Mouse (Mus musculus): ENCODE measurements at regions not wholly inside any gene's neighbourhood (a gene's known extent, or its start where the extent isn't known, plus 50 kb on each side); places are given as distances from the start of the nearest gene placed in this dataset.

DNA sequence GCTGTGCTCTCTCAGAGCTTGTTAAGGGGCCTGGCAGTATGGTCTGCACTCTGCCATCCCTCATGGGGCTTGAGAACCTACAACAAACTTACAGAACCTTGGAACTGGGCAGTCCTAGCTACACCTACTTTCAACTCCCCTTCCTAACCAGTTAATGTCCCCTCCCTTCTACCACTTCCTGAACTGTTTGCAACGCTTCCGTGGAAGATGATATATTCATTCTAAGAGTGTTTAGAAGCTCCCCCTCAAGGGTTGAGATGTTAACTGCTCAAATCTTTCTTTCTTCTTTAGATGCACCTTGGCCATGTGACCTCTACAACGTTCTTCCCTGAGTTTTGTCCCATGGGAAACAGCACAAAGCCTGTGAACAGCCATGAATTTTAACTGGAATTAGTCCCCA is 72.3 kb upstream of the Atp2b1 start:
- CTCF ChIA-PET = interaction anchor here in 1 of 4 experiments (1.6 kb wide), 1 partner anchor 243 kb away, joined by 5 read pairs; no protein-coding TSS in a partner anchor
- POLR2A ChIA-PET = interaction anchor here in 2 of 4 experiments (0.5 to 0.9 kb wide), 2 partner anchors 16 to 420 kb away, joined by 3 to 4 read pairs; no protein-coding TSS in a partner anchor

DNA sequence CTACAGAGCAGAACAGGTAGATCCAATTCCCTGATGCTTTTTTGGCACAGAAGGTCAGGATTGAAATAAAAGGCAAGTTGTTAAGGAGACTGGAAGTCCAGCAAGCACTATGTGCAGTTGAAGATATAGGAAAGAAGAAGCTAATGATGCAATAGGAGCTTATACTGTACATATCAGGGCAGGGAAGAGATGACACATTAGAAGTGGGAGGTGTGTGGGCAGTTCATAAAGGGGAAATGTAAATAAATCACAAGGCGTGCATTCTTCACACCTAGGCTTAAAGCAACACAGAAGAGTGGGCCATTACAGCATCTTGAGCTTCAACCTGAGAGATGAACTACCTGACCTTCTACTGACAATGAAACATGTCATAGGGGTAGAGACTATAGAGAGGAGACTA is 71.5 kb upstream of the Atp2b1 start:
- ChIA-PET POLR2A (interaction anchor here in 1 of 4 experiments (1.2 kb wide), 1 partner anchor 334 kb away, joined by 3 read pairs; no protein-coding TSS in a partner anchor), CTCF (no interaction called here)

DNA sequence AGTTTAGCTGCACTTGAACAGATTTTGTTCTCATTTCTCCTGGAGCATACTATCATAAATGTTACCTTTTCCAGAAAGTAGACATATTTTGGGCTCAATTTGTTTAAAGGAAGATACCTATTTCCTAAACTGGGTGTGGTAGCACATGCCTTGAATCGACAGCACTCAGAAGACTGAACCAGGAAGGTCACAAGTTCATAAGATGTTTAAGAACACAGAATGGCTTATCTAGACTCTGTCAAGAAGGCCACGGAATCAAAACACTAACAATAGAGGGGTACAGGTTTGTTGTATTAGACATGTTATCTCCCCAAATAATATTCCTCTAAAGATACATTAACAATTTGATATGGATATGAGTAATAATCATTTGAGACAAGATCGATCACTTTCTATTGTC is 64.4 kb upstream of the Atp2b1 start:
- CTCF ChIA-PET = no interaction called here
- POLR2A ChIA-PET = no interaction called here

DNA sequence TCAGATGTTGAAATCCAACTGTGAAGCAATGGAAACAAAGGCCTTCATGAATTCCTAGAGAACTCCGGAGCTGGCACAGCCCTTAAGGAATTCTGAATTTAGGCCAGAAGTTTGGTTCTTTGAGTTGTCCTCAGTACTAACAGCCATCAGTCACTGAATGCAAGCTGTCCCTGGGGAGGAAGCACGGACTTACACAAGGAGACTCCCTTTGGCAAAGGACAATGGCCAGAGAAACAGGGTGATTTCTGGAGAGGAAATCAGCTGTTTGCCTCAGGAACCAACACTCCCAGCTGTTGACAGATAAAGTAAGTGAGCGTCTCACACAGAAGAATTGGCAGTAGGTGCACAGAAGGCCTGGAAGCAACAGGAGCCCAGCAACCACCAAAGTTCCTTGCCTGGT is 56.8 kb upstream of the Atp2b1 start:
- POLR2A ChIA-PET = interaction anchor here in 2 of 4 experiments (0.7 to 0.9 kb wide), 2 partner anchors 16 to 35 kb away, joined by 3 to 4 read pairs; no protein-coding TSS in a partner anchor
- CTCF ChIA-PET = no interaction called here

DNA sequence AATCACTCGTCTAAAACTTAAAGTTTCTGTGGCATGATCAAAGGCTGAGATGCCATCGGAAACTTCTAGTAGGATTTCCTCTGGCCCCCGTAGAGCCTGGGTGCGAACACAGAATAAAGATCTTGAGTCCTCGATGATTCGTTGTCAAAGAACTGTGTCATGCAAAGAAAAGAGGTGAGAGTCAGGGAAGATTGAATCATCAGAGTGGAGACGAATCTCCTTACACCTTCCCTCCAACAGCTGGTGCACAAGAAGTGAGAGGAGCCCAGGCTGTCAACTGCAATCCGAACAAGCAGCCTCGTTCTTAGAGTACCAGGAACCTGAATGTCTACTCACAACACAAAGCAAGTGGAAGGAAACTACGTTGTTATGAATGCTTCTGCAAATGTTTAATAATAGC is 52.7 kb upstream of the Atp2b1 start:
- POLR2A ChIA-PET = no interaction called here
- CTCF ChIA-PET = no interaction called here

DNA sequence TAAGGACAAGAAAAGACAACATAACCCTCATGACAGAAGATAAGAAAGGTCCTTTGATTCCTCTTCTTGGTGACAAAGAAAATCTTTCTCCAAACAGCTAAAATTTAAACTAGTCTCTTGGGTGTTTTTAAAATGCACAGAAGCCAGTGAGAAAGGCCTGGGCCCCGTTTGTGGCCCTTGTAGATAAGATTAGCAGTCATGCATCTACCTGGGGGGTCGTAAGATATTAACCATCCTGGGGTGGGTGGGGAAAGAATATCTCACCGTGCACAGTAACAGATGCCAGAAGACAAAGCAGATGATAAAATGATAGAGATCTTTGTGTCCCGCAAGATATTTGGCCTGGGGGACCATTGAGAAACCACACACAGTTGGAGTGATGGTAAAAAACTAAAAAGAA is 51.5 kb upstream of the Atp2b1 start:
- ChIA-PET POLR2A (interaction anchor here in 2 of 4 experiments (0.6 to 1.6 kb wide), 2 partner anchors 31 to 51 kb away, joined by 3 to 4 read pairs; no protein-coding TSS in a partner anchor), CTCF (no interaction called here)

DNA sequence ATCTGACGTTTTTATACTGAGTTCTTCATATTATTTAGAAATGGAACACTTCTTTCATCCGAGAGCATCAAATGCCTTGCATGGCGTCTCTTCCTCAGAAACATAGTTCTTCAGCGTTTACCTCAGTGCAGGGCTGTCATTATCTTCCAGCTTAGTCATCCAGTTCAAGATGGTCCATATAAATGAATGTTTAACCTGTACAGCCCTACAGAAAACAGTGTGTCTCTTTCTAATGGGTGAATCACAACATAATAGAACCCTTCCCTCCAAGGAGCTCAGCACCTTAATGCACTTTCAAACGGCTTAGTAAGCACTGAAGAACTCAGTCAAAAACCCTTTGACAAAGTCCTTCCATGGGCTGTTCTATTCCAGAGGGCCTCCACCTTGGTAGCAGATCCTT is 49.8 kb upstream of the Atp2b1 start:
- ChIA-PET POLR2A (no interaction called here), CTCF (no interaction called here)

All from embryonic stem cell, embryonic (primary cell).